Mouse (Mus musculus) ES-Bruce4 (cell line): Measurements from ENCODE around the gene Cnnm4. TPM values are rescaled to one million over a fixed set of nuclear protein-coding genes. Genes with fewer than 3 reads are reported as not detected.

Experiments used
- H3K27ac ChIP-seq: 2 replicates; pipeline ENCODE4 v1.5.1; 2012; ENCODE audit warnings: low read length, inconsistent platforms; ENCODE audit not compliant: insufficient read depth
- H3K27me3 ChIP-seq: 2 replicates; pipeline ENCODE4 v1.6.1; 2012; ENCODE audit warnings: mild to moderate bottlenecking, low read length, inconsistent platforms; ENCODE audit not compliant: control insufficient read depth, poor library complexity, insufficient read depth, severe bottlenecking
- H3K36me3 ChIP-seq: 2 replicates; pipeline ENCODE4 v1.6.1; 2012; ENCODE audit warnings: inconsistent platforms, mild to moderate bottlenecking, low read length, moderate library complexity; ENCODE audit not compliant: control insufficient read depth, poor library complexity, insufficient read depth, severe bottlenecking
- H3K4me1 ChIP-seq: one replicate; pipeline ENCODE4 v1.8.1; 2011; ENCODE audit warnings: low read length; ENCODE audit not compliant: control insufficient read depth, insufficient read depth
- H3K4me3 ChIP-seq: 2 replicates; pipeline ENCODE4 v1.5.1; 2011; ENCODE audit warnings: low read depth, mild to moderate bottlenecking, low read length
- H3K9ac ChIP-seq: 2 replicates; pipeline ENCODE4 v1.6.1; 2012; ENCODE audit warnings: low read depth, mild to moderate bottlenecking, inconsistent platforms; ENCODE audit not compliant: poor library complexity, severe bottlenecking
- H3K9me3 ChIP-seq: replicated peaks from 2 replicates; pipeline ENCODE4 v1.6.1; 2012; ENCODE audit warnings: mild to moderate bottlenecking, low read length, inconsistent platforms; ENCODE audit not compliant: control insufficient read depth, poor library complexity, insufficient read depth, severe bottlenecking
- CTCF ChIP-seq: IDR thresholded peaks from one replicate; pipeline ENCODE4 v1.8.1; 2011; ENCODE audit warnings: low read depth, low read length
- EP300 ChIP-seq: IDR thresholded peaks from 2 replicates; pipeline ENCODE4 v1.6.1; 2011; ENCODE audit warnings: low read depth, low read length; ENCODE audit not compliant: insufficient read depth
- POLR2A ChIP-seq: IDR thresholded peaks from one replicate; pipeline ENCODE4 v1.8.1; 2011; ENCODE audit warnings: low read length; ENCODE audit not compliant: insufficient read depth
- polyA plus RNA-seq: library from polyadenylated mRNA; stranded (reverse); fragments of >200 nt; gene quantifications from 2 replicates; pipeline ENCODE4 v1.2.4, GENCODE M21; 2011; ENCODE audit warnings: low read depth; ENCODE audit not compliant: missing spikeins, insufficient read depth, insufficient read length

Cnnm4 gene
- polyA plus RNA-seq, 1 experiment, result 4.7 TPM

DNA sequence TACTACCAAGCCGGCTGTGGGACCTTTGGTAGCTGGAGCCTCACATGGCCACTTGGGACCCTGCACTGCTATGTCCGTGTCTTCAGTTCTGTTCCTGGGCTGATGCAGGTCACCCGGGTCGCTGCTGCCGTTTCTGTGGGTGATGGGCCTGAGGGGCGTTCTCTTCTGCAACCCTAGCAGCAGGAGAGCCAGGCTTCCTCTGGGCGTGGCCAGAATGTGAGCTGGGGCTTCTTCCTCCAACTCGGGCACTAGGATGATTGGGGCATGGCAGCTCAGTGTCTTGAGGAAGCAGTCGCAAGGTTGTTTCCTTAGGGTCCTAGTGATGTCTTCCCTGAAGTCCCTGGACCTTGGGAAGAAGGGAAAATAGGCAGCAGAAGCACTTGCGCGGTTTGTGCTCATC, 48.2 kb downstream of the Cnnm4 start:
- Histone ChIP-seq H3K36me3 (peaks cover 33% of the 10 kb centered on the region), H3K9me3 (no peaks in the 10 kb centered on the region)
- no peak for TF ChIP-seq CTCF
- TF ChIP-seq EP300, result no peak
- TF ChIP-seq POLR2A, result no peak

GRCm38 (mm10) chr1:36522210-36522609, 50.8 kb downstream of the Cnnm4 start:
- H3K9me3 ChIP-seq, result no peaks in the 10 kb centered on the region
- no peak overlapping the region for H3K27ac ChIP-seq
- H3K36me3 ChIP-seq, result peaks cover 32% of the 10 kb centered on the region
- H3K4me3 ChIP-seq, result no peak overlapping the region
- no peak overlapping the region for H3K9ac ChIP-seq
- no peak for TF ChIP-seq CTCF
- no peaks in the 10 kb centered on the region for H3K4me1 ChIP-seq
- no peaks in the 10 kb centered on the region for H3K27me3 ChIP-seq

More for the DNA sequence above, 48.2 kb downstream of the Cnnm4 start:
- H3K27me3 ChIP-seq, result no peaks in the 10 kb centered on the region
- H3K9ac ChIP-seq, result no peak overlapping the region
- H3K4me3 ChIP-seq, result no peak overlapping the region
- H3K4me1 ChIP-seq, result peaks cover 2% of the 10 kb centered on the region
- H3K27ac ChIP-seq, result no peak overlapping the region

GRCm38 (mm10) chr1:36523332-36524013, 52.1 kb downstream of the Cnnm4 start:
- H3K27me3 ChIP-seq, result no peaks in the 10 kb centered on the region
- no peak overlapping the region for H3K27ac ChIP-seq
- peaks cover 32% of the 10 kb centered on the region for H3K36me3 ChIP-seq
- H3K9me3 ChIP-seq, result no peaks in the 10 kb centered on the region
- TF ChIP-seq EP300 (no peak), CTCF (no peak), POLR2A (no peak)
- no peak overlapping the region for H3K4me3 ChIP-seq
- no peaks in the 10 kb centered on the region for H3K4me1 ChIP-seq
- H3K9ac ChIP-seq, result no peak overlapping the region

DNA sequence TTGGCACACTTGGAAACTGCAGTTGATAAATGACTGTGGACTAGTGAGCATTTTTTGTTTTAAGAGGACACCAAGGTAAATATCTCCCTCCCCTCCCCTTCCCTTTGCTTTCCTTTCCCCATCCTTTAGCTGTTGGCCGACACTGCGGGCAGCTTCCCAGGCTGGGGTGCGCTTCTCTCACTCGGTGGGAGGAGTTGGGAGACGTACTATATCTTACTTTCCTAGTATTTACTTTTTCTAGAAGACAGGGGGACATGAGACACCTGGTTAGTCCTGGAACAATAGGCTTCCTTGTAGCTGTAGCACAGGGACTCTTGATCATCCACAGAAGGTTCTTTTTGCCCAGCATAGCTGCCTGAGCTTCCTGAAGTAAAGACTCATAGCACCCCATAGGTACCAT, 52.6 kb downstream of the Cnnm4 start:
- H3K27ac ChIP-seq, result no peak overlapping the region
- TF ChIP-seq CTCF, result no peak
- no peak overlapping the region for H3K4me3 ChIP-seq
- H3K9ac ChIP-seq, result no peak overlapping the region
- no peaks in the 10 kb centered on the region for H3K4me1 ChIP-seq
- no peaks in the 10 kb centered on the region for H3K27me3 ChIP-seq
- no peaks in the 10 kb centered on the region for H3K9me3 ChIP-seq
- peaks cover 32% of the 10 kb centered on the region for H3K36me3 ChIP-seq

DNA sequence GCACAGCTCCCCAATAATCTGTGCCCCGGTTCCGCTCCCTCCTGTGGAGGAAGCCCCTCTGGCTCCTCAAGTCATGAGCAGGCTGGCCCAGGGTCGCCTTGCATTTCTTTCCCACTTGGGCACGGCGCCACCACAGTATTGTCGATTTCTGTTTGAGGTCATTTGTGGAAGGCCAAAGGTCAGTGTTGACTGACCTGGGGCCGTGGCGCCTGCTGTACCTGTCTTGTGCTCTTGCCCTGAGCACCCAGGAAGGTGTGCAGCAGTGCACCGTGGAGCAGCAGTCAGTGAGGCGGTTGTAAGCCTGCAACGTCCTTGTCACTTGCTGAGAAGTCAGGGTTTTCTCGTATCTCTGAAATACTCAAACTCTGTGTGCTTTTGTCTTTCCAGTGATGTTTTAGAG, 54.4 kb downstream of the Cnnm4 start:
- TF ChIP-seq EP300 (no peak), CTCF (no peak), POLR2A (no peak)
- Histone ChIP-seq H3K27me3 (no peaks in the 10 kb centered on the region), H3K9me3 (no peaks in the 10 kb centered on the region), H3K4me3 (no peak overlapping the region), H3K36me3 (peaks cover 22% of the 10 kb centered on the region), H3K9ac (no peak overlapping the region), H3K4me1 (no peaks in the 10 kb centered on the region), H3K27ac (no peak overlapping the region)

GRCm38 (mm10) chr1:36526903-36527302, 55.5 kb downstream of the Cnnm4 start:
- Histone ChIP-seq H3K36me3 (peaks cover 17% of the 10 kb centered on the region), H3K9ac (no peak overlapping the region), H3K27me3 (no peaks in the 10 kb centered on the region), H3K9me3 (no peaks in the 10 kb centered on the region), H3K4me3 (no peak overlapping the region), H3K4me1 (no peaks in the 10 kb centered on the region), H3K27ac (no peak overlapping the region)
- no peak for TF ChIP-seq POLR2A
- TF ChIP-seq CTCF, result no peak
- TF ChIP-seq EP300, result no peak
